Mouse (Mus musculus): Measurements from ENCODE around the gene Agbl1.

DNA sequence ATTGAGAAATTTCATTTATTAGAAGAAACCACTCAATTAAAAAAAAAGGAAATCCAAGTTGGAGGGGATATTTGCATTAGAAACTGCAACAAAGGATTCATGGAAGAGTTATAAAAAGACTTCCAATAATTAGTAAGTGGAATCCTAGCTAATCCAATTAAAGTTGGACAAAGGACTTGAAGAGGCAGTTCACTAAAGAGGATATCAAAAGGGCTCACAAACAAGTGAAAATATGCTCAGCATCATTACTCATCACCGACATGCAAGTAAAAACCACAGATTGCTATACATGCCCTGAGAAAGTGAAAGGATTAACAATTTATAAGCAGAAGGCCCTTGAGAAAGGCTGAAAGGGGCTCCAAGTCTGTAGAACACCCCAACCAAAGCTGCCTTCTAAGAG is 935.2 kb downstream of the Agbl1 start:
- TF ChIP-seq CTCF (IDR thresholded peaks at IDR 0.05; ENCODE audit: low read depth, low read length) (no peak), POLR2A (IDR thresholded peaks at IDR 0.05; ENCODE audit: insufficient read depth, low read length) (no peak), EP300 (IDR thresholded peaks at IDR 0.05; ENCODE audit: insufficient read depth, low read depth, low read length) (no peak)
